Mouse (Mus musculus): Measurements from ENCODE around the gene Rtn1.

DNA sequence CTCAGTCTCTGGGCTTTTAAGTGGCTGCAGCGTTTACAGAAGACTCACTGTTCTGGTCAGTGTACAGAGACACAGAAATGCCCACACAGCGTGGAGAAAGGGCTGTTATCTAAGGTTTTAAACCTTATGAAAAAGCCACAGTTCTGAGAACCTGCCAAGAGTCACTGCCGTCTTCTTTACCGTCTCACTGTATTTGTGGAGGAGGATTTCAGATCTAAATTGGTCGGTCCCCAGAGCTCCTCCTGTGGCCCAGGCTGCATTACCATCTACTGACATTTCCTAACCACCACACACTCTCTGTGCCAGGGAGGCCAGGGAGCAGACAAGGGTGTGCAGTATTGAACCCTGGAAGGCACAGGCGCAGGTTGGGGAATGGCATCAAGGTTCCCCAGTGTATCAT lies 151.9 kb downstream of the Rtn1 start:
- TF ChIP-seq E2F4 (IDR thresholded peaks at IDR 0.05; ENCODE audit: insufficient read depth) (no peak), POLR2A (IDR thresholded peaks at IDR 0.05; ENCODE audit: insufficient read length, low read depth) (no peak), TCF12 (IDR thresholded peaks at IDR 0.05; ENCODE audit: insufficient read depth, poor library complexity, severe bottlenecking) (no peak), REST (IDR thresholded peaks at IDR 0.05; ENCODE audit: insufficient read depth, insufficient read length) (no peak), USF1 (IDR thresholded peaks at IDR 0.05; ENCODE audit: low read depth) (no peak)

Data from myocyte (in vitro differentiated cells).